Mouse (Mus musculus) limb, embryonic 12.5 days (tissue): ENCODE measurements around the gene Cnot1. TPM values are rescaled to one million over a fixed set of nuclear protein-coding genes. Genes with fewer than 3 reads are reported as not detected.
"Not testable (repeated sequence)": the region's sequence is repeated elsewhere in the genome, so short reads cannot be mapped to it uniquely, and the experiment has no call there.

Experiments used
- ATAC-seq: fragments of 200-750 bp; cut with Nextera tagmentation; 2 replicates; pipeline ENCODE4 v1.8.0; 2017; ENCODE audit warnings: low read depth, moderate TSS enrichment; ENCODE audit not compliant: insufficient number of reproducible peaks, insufficient read depth, low FRiP score, low TSS enrichment
- H3K27ac ChIP-seq: fragments of 300-500 bp; sonication (generic); 2 replicates; pipeline ENCODE4 v1.5.1; 2016; ENCODE audit warnings: mild to moderate bottlenecking, moderate library complexity
- H3K27me3 ChIP-seq: fragments of 300-500 bp; sonication (generic); 2 replicates; pipeline ENCODE4 v1.6.1; 2016; ENCODE audit warnings: mild to moderate bottlenecking, moderate library complexity
- H3K36me3 ChIP-seq: fragments of 300-500 bp; sonication (generic); 2 replicates; pipeline ENCODE4 v1.6.1; 2016; ENCODE audit warnings: mild to moderate bottlenecking, moderate library complexity
- H3K4me1 ChIP-seq: fragments of 300-500 bp; sonication (generic); replicated peaks from 2 replicates; pipeline ENCODE4 v1.6.1; 2016
- H3K4me2 ChIP-seq: fragments of 300-500 bp; sonication (generic); 2 replicates; pipeline ENCODE4 v1.6.1; 2016; ENCODE audit warnings: mild to moderate bottlenecking, moderate library complexity
- H3K4me3 ChIP-seq: fragments of 300-500 bp; sonication (generic); replicated peaks from 2 replicates; pipeline ENCODE4 v1.5.1; 2016; ENCODE audit warnings: mild to moderate bottlenecking
- H3K9ac ChIP-seq: fragments of 300-500 bp; sonication (generic); replicated peaks from 2 replicates; pipeline ENCODE4 v1.6.1; 2016; ENCODE audit warnings: mild to moderate bottlenecking, moderate library complexity
- H3K9me3 ChIP-seq: fragments of 300-500 bp; sonication (generic); 2 replicates; pipeline ENCODE4 v1.6.1; 2016; ENCODE audit warnings: mild to moderate bottlenecking, moderate library complexity
- WGBS: fragments of 180-500 bp; shearing (Covaris S2); methylation state at CpG from one replicate; pipeline ENCODE4 v1.1.7; 2016; 5-methylcytosine and 5-hydroxymethylcytosine counted together
- polyA plus RNA-seq: library from polyadenylated mRNA; unstranded; fragments of >200 nt; fragmentation: Nextera tagmentation; extraction: Ambion mirVana; gene quantifications from 2 replicates; pipeline ENCODE4 v1.2.1, GENCODE M21; 2016

Cnot1 gene
- polyA plus RNA-seq, 1 experiment from 2014 or later: 91.3 TPM

GRCm38 (mm10) chr8:95837266-95837665, 30.0 kb upstream of the Cnot1 start:
- H3K36me3 ChIP-seq: peaks cover 35% of the 10 kb centered on the region
- no peak overlapping the region for H3K9ac ChIP-seq
- no peak overlapping the region for H3K27ac ChIP-seq
- ATAC-seq: no peak
- no peak overlapping the region for H3K4me3 ChIP-seq
- WGBS: 95% methylated on average over 10 of the region's 10 CpGs
- H3K9me3 ChIP-seq: no peaks in the 10 kb centered on the region
- no peaks in the 10 kb centered on the region for H3K27me3 ChIP-seq
- H3K4me2 ChIP-seq: no peak overlapping the region
- peaks cover 5% of the 10 kb centered on the region; the same call in 1 of the 2 replicates for H3K4me1 ChIP-seq

GRCm38 (mm10) chr8:95835891-95836290, 28.6 kb upstream of the Cnot1 start:
- H3K9ac ChIP-seq: no peak overlapping the region
- H3K27me3 ChIP-seq: no peaks in the 10 kb centered on the region
- H3K4me3 ChIP-seq: no peak overlapping the region
- peaks cover 5% of the 10 kb centered on the region; the same call in 1 of the 2 replicates for H3K4me1 ChIP-seq
- WGBS: 71% methylated on average over 4 of the region's 4 CpGs
- no peak overlapping the region for H3K4me2 ChIP-seq
- peaks cover 22% of the 10 kb centered on the region; the same call in 1 of the 2 replicates for H3K36me3 ChIP-seq
- ATAC-seq: no peak
- H3K9me3 ChIP-seq: no peaks in the 10 kb centered on the region
- H3K27ac ChIP-seq: no peak overlapping the region

GRCm38 (mm10) chr8:95833435-95833984, 26.2 kb upstream of the Cnot1 start:
- H3K4me1 ChIP-seq: peaks cover 5% of the 10 kb centered on the region; the same call in 1 of the 2 replicates
- H3K27ac ChIP-seq: no peak overlapping the region
- peak; percentile 64 for ATAC-seq
- peak overlapping the region; percentile 44 for H3K4me3 ChIP-seq
- peaks cover 9% of the 10 kb centered on the region; the same call in 1 of the 2 replicates for H3K36me3 ChIP-seq
- under 1% methylated on average over 16 of the region's 16 CpGs for WGBS
- no peaks in the 10 kb centered on the region for H3K9me3 ChIP-seq
- no peaks in the 10 kb centered on the region for H3K27me3 ChIP-seq
- H3K4me2 ChIP-seq: peak overlapping the region; percentile 60
- peak overlapping the region; percentile 45 for H3K9ac ChIP-seq

GRCm38 (mm10) chr8:95832603-95833434, 25.6 kb upstream of the Cnot1 start:
- H3K27me3 ChIP-seq: no peaks in the 10 kb centered on the region
- peak overlapping the region; percentile 45; the same call in 1 of the 2 replicates for H3K9ac ChIP-seq
- peak overlapping the region; percentile 60 for H3K4me2 ChIP-seq
- WGBS: 15% methylated on average over 16 of the region's 16 CpGs
- H3K27ac ChIP-seq: peak overlapping the region; percentile 24; the same call in 1 of the 2 replicates
- peaks cover 9% of the 10 kb centered on the region; the same call in 1 of the 2 replicates for H3K36me3 ChIP-seq
- H3K9me3 ChIP-seq: no peaks in the 10 kb centered on the region
- peaks cover 5% of the 10 kb centered on the region; the same call in 1 of the 2 replicates for H3K4me1 ChIP-seq
- peak overlapping the region; percentile 44 for H3K4me3 ChIP-seq
- peak; percentile 63; the same call in 1 of the 2 replicates for ATAC-seq

- H3K27ac ChIP-seq: no peak overlapping the region
- no peaks in the 10 kb centered on the region for H3K27me3 ChIP-seq
- H3K9ac ChIP-seq: no peak overlapping the region
- H3K4me3 ChIP-seq: no peak overlapping the region
- peaks cover 5% of the 10 kb centered on the region; the same call in 1 of the 2 replicates for H3K4me1 ChIP-seq
- no peaks in the 10 kb centered on the region for H3K36me3 ChIP-seq
- 77% methylated on average over 3 of the region's 3 CpGs for WGBS
- no peak for ATAC-seq
- no peak overlapping the region for H3K4me2 ChIP-seq
- no peaks in the 10 kb centered on the region for H3K9me3 ChIP-seq
These were observed 22.9 kb upstream of the Cnot1 start for GRCm38 (mm10) chr8:95830144-95830543.

GRCm38 (mm10) chr8:95825162-95825561, 17.9 kb upstream of the Cnot1 start, which contains the start of gene Sap18b:
Gene Sap18b, plus strand, starts transcription at chr8:95825346.
- H3K27ac ChIP-seq, H3K9ac ChIP-seq, H3K4me3 ChIP-seq, H3K36me3 ChIP-seq, H3K4me1 ChIP-seq, H3K27me3 ChIP-seq, H3K9me3 ChIP-seq, H3K4me2 ChIP-seq, ATAC-seq: not testable (repeated sequence)
- WGBS: 61% methylated on average over 25 of the region's 25 CpGs

GRCm38 (mm10) chr8:95822699-95823098, 15.4 kb upstream of the Cnot1 start:
- no peak overlapping the region for H3K27ac ChIP-seq
- H3K4me2 ChIP-seq: no peak overlapping the region
- H3K27me3 ChIP-seq: no peaks in the 10 kb centered on the region
- 63% methylated on average over 3 of the region's 3 CpGs for WGBS
- no peak overlapping the region for H3K9ac ChIP-seq
- no peaks in the 10 kb centered on the region for H3K36me3 ChIP-seq
- H3K4me1 ChIP-seq: no peaks in the 10 kb centered on the region
- no peak for ATAC-seq
- no peaks in the 10 kb centered on the region for H3K9me3 ChIP-seq
- no peak overlapping the region for H3K4me3 ChIP-seq

- Histone ChIP-seq H3K4me3 (no peak overlapping the region), H3K27me3 (no peaks in the 10 kb centered on the region), H3K4me1 (no peaks in the 10 kb centered on the region), H3K36me3 (no peaks in the 10 kb centered on the region), H3K4me2 (no peak overlapping the region), H3K27ac (no peak overlapping the region), H3K9ac (no peak overlapping the region), H3K9me3 (no peaks in the 10 kb centered on the region)
- WGBS: 88% methylated on average over 5 of the region's 5 CpGs
- ATAC-seq: no peak
These were observed 14.8 kb upstream of the Cnot1 start for GRCm38 (mm10) chr8:95822096-95822495.

- no peak overlapping the region for H3K4me3 ChIP-seq
- no peak overlapping the region for H3K9ac ChIP-seq
- peaks cover 5% of the 10 kb centered on the region for H3K4me1 ChIP-seq
- no peaks in the 10 kb centered on the region for H3K27me3 ChIP-seq
- H3K4me2 ChIP-seq: no peak overlapping the region
- no peaks in the 10 kb centered on the region for H3K36me3 ChIP-seq
- no peaks in the 10 kb centered on the region for H3K9me3 ChIP-seq
- 90% methylated on average over 6 of the region's 6 CpGs for WGBS
- H3K27ac ChIP-seq: no peak overlapping the region
- ATAC-seq: no peak
These were observed 14.0 kb upstream of the Cnot1 start for GRCm38 (mm10) chr8:95821266-95821665.

GRCm38 (mm10) chr8:95818211-95818610, 10.9 kb upstream of the Cnot1 start:
- Histone ChIP-seq H3K9me3 (no peaks in the 10 kb centered on the region), H3K36me3 (no peaks in the 10 kb centered on the region), H3K9ac (no peak overlapping the region), H3K4me2 (no peak overlapping the region), H3K27ac (no peak overlapping the region), H3K4me3 (no peak overlapping the region), H3K4me1 (peaks cover 6% of the 10 kb centered on the region), H3K27me3 (no peaks in the 10 kb centered on the region)
- 47% methylated on average over 1 of the region's 1 CpGs for WGBS
- ATAC-seq: no peak

- no peak for ATAC-seq
- no peaks in the 10 kb centered on the region for H3K36me3 ChIP-seq
- H3K9ac ChIP-seq: no peak overlapping the region
- WGBS: 59% methylated on average over 3 of the region's 3 CpGs
- H3K9me3 ChIP-seq: no peaks in the 10 kb centered on the region
- H3K27ac ChIP-seq: no peak overlapping the region
- H3K27me3 ChIP-seq: no peaks in the 10 kb centered on the region
- H3K4me3 ChIP-seq: no peak overlapping the region
- H3K4me2 ChIP-seq: no peak overlapping the region
- peaks cover 6% of the 10 kb centered on the region for H3K4me1 ChIP-seq
These were observed 10.3 kb upstream of the Cnot1 start for GRCm38 (mm10) chr8:95817597-95817996.
